Mouse (Mus musculus) kidney, postnatal 10 days (tissue): ENCODE measurements around the gene Strip1.

ENCODE experiments used
- DNase-seq: peaks from one replicate; pipeline ENCODE4 v3.0.0; 2021; ENCODE audit warnings: mixed read lengths

Gene Strip1

DNA sequence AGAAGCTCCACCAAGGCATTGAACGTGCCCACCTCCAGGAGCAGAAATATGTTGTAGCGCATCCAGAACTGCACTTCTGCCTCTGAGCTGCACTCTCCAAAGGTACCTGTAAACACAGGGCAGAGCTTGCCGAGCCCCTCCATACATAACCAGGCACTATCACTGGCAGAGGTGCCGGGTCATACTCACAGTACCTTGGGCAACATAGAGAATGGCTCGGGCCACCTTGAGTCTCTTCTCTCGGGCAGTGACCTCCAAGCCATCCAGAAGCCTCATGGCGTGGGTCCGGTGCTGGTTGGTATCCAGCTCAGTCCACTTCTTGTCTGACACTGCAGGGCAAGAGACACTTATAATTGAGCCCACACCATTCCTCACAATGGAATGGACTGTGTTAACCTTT is 4.7 kb downstream of the Strip1 start:
- no peak for DNase-seq

DNA sequence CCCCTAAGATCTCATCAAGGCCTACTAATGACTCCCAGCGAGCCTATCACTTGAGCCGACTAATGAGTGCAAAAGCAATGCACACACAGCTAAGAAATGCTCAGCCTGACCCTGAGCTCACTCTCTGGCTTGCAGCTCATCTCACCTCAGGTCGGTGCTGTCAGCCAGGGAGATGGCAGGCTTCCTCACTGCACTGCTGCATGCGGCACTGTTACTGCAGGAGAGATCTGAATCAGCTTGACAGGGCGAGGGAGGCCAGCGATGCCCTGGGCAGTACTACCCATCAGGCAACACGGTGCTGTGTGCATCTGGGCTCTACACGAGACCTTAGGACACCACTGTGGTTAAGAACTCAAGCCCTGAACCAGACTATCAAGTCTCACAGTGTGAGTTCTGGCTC is 6.0 kb downstream of the Strip1 start:
- DNase-seq = no peak

DNA sequence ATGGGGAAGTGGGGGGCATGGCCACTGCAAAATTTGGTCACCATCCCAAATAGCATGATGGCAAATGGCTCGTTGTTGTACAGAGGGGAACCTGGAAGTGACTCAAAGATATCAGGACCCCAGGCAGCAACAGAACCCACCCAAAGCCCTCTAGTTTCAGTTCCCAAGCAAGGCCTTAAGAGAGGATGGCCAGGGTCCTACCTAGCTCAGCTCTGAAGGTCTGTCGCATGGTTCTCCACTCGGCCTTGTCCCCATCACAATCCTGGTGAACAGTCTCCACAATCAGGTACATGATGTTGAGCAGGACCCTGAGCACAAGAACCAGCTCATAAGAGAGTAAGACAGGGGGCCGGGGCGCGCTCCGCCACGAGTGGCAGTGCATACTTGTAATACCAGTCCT is 7.1 kb downstream of the Strip1 start:
- no peak for DNase-seq

DNA sequence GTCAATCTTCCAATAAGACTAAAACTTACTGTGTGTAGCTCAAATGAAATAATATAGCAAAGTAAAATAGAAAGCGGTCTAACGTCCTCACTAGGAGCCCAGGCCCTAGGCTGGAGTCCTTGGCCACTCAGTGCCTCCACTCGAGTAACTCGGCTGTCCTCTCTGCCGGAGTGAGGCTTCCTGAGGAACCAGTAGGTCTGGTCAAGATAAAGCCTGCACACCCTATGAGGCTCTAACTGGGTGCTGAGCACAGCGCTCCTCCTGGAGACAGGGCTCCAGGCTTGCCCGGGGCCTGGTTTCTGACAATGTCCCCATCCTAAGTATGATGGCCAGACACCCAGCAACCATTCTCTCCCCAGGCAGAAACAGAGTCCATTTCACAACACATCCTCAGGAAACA is 9.0 kb downstream of the Strip1 start:
- no peak for DNase-seq

DNA sequence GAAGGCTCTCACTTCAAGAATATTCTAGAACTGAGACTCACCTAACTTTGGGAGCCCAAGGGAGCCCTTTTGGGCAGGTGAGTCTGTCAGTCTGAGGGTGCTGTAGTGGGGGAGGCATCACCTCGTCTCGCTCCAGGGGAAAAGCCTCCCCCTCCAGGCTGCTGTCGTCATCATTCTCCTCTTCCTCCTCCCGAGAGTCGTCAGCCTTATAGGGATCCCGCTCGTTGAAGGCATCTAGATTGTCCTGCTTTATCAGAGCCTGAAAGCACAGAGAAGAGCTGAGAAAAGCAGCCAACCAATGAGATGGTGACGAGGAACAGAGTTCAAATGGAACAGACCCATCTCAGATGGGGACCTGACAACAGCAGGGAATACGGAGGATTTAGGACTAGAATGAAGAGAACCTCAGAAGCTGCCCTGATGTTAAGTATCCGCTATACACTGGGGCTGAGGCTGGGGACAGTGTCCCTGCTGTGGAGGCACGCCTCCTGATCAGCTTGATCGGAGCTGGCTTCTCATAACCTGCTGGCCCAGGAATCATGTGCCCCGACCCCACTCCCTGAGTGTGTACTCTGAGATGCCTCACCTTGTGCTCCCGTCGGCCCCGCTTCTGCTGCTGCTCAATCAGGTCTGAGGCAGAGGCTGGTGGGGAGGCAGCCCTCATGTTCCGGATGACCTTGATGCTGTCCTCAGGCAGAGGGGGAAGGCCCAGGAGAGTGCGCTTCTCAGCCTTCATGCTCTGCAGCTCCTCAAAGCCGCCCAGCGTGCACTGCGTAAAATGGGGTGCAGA is 10.0 kb downstream of the Strip1 start:
- DNase-seq = no peak

DNA sequence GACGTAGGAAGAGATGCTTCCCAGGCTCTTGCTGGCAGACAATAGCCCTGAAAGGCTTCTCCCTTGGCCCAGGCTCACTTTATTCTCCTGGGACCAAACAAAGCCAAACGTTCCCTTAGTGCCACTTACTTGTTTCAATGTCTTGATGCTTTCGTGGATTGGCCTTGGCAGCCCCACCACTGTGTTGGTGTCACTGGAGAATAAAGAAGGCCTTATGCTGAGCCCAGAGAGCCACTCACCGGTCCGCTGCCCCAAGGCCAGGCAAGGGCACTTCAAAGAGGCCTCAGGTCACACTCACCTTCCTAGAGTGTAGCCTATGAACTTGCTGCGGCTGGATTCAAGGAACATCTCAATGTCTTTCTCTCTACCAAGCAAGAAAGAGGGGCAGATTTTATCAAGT is 11.6 kb downstream of the Strip1 start:
- no peak for DNase-seq

DNA sequence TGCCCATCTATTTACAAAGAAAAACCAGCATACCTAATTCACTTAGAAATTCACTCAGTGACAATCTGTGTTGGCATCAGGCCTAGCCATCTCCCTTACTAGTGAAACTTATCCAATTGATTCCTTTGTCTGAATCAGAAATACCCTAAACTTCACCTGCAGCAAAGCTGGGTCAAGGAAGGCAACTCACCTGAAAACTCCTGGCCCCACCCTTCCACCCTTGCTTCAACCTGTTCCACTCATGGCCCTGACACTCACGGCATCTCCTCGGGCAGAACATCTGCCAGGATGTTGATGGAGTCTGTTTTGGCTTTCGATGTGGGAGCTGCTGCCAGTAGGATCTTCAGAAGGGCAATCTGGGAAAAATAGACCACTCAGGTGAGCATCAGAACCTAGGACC is 13.7 kb downstream of the Strip1 start:
- no peak for DNase-seq

DNA sequence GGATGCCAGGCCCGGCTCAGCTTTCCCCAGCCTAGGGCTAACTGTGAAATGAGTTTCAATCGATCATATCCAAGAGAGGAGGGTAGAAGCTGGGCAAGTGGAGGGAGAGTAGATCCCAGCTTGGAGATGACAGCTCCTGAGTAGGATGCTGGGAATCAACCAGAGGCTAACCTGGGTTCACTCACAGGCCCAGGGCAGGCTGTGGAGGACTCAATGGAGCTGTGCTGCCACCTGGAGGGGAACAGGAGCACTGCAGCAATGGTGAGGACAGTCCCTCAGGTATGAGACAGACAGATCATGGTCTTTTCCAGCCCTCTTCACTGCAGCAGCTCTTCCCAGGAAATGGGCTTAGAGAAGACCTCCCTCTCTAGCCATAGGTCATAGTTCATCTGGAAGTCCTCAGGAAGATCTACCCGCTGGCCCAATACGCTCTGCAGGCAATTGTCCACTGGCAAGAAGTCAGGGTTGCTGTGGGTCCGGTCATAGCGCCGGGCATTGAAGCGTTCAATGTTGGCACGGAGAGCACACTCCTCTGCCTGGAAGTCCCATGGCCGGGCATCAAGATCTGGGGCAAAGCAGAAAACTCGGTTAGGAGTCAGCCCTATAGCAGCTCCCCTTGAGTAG is 18.5 kb downstream of the Strip1 start:
- DNase-seq = peak; percentile 82

DNA sequence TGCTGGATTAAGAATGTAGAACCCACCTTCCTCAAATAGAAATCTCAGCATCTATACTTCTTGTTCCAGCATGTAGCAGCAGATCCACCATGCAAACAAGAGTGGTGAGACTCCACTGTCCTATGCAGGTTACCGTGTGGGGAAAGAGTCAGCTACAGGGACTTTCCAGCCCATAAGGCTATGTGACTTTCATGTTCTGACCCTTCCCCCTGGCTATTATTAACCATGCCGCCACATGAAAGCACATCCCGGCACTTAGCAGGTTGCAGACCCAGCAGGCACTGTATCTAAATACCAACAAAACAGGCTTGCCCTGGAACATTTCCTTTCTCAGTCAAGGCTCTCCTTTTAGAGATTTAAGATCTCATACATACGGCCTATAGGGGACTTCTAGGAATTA is 20.1 kb downstream of the Strip1 start:
- DNase-seq = no peak

DNA sequence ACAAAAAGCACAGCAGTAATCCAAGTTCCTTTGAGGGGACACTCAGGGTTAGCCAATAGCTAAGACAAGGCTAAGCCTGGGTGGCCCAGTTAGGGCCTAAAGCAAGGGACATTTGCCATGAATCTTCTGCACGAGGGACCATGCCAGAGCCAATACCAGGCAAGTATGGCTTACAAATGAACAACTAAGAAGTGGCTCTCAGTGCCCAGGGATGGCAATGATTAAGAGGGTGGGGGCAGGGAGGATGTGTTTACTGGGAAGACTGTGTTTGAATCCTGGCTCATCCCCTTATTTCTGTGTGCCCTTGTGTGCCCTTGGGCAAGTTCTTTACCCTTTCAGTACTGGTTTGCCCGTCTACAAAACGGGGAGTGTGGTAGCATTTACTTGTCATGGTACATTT is 22.1 kb downstream of the Strip1 start:
- DNase-seq = peak; percentile 41

DNA sequence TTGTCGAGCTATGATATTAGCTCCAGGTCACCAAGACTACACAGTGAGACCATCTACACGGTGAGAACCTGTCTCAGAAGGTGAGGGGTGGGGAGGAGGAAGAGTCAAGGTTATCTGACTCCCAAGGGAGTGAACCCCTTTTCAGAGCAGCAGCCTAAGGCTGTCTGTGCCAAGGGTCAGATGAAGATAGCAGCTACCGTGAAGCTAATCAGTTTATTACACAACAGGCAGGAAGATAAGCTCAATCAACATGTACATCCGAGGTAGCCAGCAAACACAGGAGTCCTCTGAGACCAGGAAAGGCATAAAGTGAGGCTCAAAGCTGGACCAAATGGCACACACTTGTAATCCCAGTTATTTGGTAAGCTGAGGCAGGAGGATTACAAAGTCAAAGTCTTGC is 22.7 kb downstream of the Strip1 start:
- no peak for DNase-seq

DNA sequence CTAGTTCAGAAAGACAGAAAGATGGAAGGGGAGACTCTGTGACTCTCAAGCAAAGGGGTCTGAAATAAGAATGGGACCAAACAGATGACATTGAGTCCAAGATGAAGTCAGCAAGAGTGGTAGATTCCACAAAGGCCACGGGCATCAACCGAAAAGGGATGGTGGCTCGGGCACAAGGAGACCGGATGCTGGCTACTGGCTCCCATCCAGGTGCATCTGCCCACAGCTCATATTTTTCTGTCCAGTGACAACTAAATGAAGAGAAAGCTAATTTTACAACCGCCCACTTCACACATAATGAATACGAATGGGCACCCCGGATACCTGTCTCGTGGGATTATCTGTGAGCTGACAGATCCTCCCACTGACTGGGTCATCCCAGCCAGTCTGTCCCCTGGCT is 24.3 kb downstream of the Strip1 start:
- no peak for DNase-seq

DNA sequence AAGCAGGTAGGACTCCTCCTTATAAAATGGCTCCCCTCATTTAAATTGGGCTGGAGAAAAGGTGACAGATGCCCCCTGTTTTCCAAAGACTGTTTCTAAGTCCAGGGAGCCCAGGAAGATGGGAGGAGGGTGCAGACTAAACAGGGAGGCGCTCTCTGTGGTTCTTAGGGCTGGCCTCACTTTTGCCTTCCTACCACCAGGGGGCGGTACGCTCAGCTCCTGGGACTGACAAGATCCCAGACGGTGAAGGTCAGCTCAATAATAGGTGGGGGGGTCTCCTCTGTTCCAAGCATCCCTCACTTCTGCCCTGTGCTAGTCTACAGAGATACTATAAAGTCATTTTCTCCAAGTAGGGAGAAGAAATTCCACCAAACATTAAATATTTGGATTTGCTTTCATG is 26.2 kb downstream of the Strip1 start:
- DNase-seq = peak; percentile 75

DNA sequence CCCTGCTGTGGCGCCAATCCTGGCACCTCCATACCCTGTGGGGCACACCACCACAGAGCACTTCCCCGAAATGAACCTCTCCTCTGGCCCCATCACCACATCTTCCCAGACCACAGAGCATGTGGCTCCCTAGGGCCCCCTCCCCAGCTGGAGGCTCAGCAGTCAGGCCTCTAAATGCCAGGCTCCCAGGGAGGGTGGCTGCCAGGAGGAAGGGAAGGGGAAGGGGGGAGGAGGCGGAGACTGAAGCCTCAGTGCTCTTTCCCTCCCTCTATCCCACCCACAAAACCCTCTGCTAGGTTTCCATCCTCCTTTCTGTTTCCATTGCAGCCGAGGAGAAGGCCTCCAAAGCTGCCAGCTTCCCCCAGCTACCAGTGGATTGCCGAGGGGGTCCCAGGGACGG is 31.4 kb downstream of the Strip1 start:
- DNase-seq = no peak

DNA sequence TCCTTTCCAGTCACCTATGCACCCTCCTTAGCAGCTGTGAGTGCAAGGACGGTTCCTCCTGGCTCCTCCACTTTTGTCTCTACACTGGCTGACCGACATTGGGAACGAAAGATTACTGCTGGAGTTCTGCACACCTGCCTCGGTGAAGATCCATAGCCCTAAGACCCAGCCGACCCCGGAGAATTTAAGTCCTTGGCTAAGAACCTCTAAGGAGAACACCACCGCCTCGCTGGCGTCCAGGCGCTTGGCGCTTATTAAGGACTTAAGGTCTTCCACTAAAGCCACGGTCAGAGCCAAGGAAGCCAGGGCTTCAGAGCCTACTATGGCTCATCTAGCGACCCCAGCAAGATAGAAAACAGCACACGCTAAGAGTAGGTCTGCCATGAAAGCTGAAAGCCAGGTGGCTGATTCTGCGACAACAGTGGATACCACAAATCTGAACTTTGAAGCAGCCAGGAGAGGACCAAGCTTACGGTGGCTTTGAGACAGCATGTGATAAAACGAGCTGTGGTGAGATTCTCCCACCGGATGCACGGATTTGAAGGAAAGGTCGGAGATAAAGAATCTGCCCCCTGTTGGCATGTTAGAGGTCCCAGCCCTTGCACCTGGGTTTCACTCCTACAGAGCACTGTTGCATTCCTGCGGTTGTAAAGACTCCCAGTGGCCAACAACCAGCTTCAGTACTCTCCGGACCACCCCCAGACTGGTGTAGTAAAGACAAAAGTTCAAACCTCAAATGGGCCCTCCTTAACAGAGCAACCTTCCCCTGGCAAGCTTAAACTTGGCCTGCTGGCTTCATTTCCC is 33.7 kb downstream of the Strip1 start:
- DNase-seq = no peak

DNA sequence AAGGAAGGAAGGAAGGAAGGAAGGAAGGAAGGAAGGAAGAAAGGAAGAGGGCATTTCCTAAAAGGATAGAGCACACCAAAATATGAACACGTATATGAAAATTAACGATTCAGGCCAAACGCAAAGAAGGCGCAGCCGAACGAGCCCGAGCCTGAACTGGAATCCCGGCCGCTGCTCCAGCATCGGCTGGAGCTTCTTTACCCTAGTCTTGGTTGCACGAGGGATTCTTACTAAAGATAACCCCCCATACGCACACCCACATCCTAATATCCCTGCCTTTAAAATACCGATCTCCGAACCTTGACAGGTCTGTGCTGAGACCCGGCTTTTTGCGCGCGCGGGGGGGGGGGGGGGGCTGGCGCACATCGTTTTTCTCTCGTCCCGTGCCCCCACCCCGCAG is 34.4 kb downstream of the Strip1 start:
- no peak for DNase-seq

DNA sequence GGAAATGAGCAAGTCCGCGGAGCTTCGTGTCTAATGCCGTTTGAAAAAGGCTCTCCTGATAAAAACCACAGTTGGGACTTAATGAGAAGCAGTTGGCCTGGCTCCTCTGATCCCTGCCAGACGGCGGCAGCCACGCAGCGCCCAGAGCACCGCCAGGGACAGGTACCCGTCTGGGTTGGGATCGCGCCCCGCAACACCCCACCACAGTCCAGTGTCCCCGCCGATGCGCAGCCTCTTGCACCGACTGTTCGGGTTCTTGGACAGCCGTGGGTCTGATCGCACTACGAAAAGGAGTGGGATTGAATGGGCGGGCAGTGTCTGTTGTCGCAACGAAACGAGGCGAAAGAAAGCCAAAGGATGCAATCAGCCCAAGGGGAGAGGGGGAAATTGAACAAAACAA is 34.9 kb downstream of the Strip1 start:
- DNase-seq = peak; percentile 25

DNA sequence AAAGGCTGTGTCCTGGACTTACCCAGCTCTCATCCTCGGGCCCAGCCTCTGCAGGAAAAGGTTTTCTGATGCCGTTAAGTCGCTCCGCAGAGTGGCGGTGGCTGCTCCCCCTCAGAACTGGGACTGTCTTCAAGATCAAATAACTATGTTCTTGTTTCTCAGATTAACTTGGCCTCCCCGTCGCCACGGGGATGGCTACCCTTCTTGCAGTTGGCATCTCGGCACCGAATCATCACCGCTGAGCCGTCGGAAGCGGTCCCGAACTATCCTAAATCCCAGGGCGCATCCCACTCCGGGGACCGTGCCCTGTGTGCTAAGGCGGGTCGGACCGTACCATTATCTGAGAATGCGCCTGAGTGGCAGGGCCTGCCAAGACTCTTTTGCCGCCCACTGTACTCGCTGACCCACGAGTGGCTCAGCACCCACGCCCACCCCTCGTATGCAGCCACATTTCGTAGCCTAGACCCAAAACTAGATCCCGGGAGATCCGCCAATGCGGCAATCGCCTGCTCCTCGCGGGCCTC is 35.5 kb downstream of the Strip1 start:
- peak; percentile 19 for DNase-seq

DNA sequence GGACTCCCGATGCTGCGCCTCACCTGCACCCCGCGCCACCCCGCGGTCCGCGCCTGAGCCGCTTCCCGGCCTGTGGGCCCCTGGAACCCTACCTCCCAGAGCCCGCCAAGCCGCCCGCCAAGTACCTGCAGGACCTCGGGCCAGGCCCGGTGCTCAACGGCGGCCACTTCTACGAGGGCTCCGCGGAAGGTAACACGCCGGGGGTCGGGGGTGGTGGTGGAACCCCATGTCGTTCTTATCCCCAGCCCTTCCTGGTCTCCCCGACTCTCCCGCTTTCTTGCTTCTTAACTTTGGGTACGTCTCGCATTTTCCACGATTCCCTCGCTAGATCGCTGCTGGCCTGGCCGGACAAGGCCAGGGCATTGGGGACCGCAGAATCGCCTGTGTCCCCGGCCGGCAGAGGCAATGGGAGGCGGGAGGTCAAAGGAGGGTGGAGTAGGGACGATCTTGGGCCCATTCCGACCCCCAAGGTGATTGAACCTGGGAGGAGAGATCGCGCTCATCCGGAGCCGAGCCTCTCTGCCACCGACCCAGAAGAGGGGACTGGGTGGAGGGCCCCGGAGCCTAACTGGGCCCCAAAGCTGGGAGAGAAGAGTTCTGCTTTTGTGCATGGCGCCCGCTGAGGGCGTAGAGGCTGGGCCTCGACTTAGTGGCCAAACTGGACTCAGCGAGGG is 36.1 kb downstream of the Strip1 start:
- DNase-seq = peak; percentile 30

DNA sequence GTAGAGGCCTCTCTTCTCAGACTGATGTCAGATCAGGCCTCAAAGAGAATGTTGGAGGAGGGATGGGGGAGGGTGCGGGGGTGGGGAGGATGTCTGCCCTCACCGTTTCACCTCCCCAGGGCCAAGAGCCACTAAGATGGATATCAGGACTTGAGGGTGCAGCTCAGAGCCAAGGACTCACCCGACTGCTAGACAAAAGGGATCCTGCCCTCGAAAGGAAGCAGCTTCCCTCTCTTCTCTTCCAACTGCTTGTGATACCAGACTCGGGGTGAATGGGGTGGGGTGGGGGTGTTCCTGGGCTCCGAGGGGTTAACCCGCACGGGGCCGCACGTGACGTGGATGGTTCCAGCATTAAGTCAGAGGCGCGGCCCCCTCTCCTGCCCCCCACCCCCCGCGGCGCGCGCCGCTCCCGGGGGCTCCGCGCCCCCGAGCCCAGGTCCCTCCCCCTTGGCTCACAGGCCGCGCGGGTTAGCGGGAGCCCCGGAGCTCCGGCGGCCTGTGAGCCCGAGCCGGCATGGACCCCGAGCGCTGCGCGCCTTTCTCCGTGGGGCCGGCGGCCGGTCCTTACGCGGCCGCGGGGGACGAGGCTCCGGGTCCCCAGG is 36.7 kb downstream of the Strip1 start, which contains the start of gene Alx3:
TSS of gene Alx3 (plus strand) at position 370 of the 602 bp plus-strand sequence.
- no peak for DNase-seq

DNA sequence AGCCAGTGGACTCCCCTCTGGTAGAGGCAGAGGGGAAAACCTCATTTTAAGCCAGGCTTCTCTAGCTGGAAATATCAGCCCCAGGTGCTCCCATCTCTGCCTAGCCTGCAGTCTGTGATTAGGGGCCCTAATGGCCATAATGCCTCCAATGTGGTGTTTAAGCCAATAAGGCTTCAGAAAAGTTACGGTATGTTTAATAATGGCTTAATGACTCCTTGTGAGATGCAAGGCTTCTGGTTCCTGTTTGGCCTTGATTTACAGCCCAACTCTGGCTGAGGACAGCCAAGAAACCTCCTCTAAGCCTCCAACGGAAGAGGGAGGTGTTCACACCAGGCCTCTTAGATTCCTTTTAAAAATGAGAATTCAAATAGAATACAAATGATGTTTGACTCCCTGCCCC is 37.9 kb downstream of the Strip1 start:
- DNase-seq = no peak

DNA sequence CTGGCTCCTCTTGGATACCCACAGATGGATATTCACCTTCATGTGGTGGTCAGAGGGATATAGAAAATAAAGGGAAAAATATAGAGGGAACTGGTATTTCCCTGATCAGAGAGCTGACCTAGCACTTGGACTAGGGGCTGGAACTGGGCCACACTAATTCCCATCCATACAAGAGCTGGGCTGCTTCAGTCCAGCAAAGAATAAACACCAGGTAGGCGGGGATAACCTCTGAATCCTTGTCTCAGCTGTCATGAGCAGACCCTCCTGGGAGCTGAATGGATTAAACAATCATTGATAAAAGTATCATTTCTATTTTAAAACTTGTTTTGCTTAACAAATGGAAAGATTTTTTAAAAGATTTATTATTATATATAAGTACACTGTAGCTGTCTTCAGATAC is 39.9 kb downstream of the Strip1 start:
- DNase-seq = no peak

DNA sequence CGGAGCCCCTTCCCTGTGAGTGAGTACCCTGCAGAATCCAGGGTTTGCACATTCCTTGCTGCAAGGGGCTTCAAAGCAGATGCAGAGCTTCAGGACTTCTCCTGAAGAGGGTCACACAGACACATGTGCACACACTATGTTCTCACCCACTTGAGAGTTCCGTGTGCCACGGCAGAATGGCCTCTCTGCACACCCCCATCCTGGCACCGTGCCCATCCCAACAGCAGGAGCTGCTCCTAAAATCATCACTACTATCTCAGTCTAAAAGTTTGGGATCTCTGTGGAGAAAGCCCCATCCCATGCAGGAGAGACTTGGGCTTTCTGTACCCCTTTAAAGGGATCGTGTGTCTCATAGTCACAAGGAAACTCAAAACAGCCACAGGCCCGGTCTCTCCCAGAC is 45.0 kb downstream of the Strip1 start:
- DNase-seq = no peak
